Mouse (Mus musculus) CH12.LX (cell line): ENCODE measurements at regions not wholly inside any gene's neighbourhood (a gene's known extent, or its start where the extent isn't known, plus 50 kb on each side); places are given as distances from the start of the nearest gene placed in this dataset.

Experiments
- DNase-seq: peaks from one replicate; pipeline ENCODE4 v3.0.0-alpha.2; 2013; ENCODE audit errors: extremely low read depth
- H3K27ac ChIP-seq: 2 replicates; pipeline ENCODE4 v1.5.1; 2012; ENCODE audit warnings: low read depth, mild to moderate bottlenecking, control low read depth, moderate library complexity; ENCODE audit not compliant: insufficient read depth
- H3K27me3 ChIP-seq: replicated peaks from 2 replicates; pipeline ENCODE3; 2012; ENCODE audit warnings: inconsistent platforms
- H3K36me3 ChIP-seq, 2 experiments: replicated peaks in 1 of 2; 2 replicates each; pipeline versions ENCODE3 to v1.6.1; 2012; ENCODE audit warnings: inconsistent platforms in 1 of 2, low read length in 1 of 2, mild to moderate bottlenecking in 1 of 2, mixed read lengths in 1 of 2, moderate library complexity in 1 of 2; ENCODE audit not compliant: control insufficient read depth in 1 of 2, insufficient read depth in 1 of 2
- H3K4me1 ChIP-seq, 2 experiments: 2 replicates each; pipeline ENCODE4 v1.6.1; 2012; ENCODE audit warnings: inconsistent platforms in 1 of 2, moderate library complexity in 1 of 2; ENCODE audit not compliant: insufficient read depth in 2 of 2, control insufficient read depth in 1 of 2
- H3K4me2 ChIP-seq: 2 replicates; pipeline ENCODE4 v1.6.1; 2012; ENCODE audit warnings: low read depth, mild to moderate bottlenecking, control low read depth; ENCODE audit not compliant: poor library complexity, insufficient read depth, severe bottlenecking
- H3K4me3 ChIP-seq, 3 experiments: fragments of 150-350 bp in 1 of 3; sonication (generic) in 1 of 3; replicated peaks in 1 of 3; 2 replicates each; pipeline versions ENCODE3 to v1.5.1; 2011 to 2012; ENCODE audit warnings: low read depth in 2 of 3, low read length in 2 of 3, mild to moderate bottlenecking in 2 of 3, moderate library complexity in 2 of 3, control low read depth in 1 of 3, improper control_type of control experiment in 1 of 3, inconsistent platforms in 1 of 3, mixed read lengths in 1 of 3; ENCODE audit not compliant: poor library complexity in 1 of 3
- H3K79me2 ChIP-seq: replicated peaks from 2 replicates; pipeline ENCODE4 v1.6.1; 2012; ENCODE audit warnings: mild to moderate bottlenecking, moderate library complexity; ENCODE audit not compliant: control insufficient read depth, poor library complexity, insufficient read depth, severe bottlenecking; ENCODE audit errors: extremely low read depth
- H3K9ac ChIP-seq: 2 replicates; pipeline ENCODE4 v1.6.1; 2012; ENCODE audit warnings: low read depth, mild to moderate bottlenecking, control low read depth, moderate library complexity; ENCODE audit not compliant: insufficient read depth
- H3K9me3 ChIP-seq: replicated peaks from 2 replicates; pipeline ENCODE3; 2012; ENCODE audit warnings: low read length, inconsistent platforms, mixed read lengths
- BHLHE40 ChIP-seq: IDR thresholded peaks from 2 replicates; pipeline ENCODE4 v1.6.1; 2011; ENCODE audit warnings: mild to moderate bottlenecking, low read depth, low read length, improper control_type of control experiment
- CHD1 ChIP-seq: IDR thresholded peaks from 2 replicates; pipeline ENCODE4 v1.6.1; 2012; ENCODE audit warnings: low read depth, low read length, improper control_type of control experiment, inconsistent platforms
- CHD2 ChIP-seq: IDR thresholded peaks from 2 replicates; pipeline ENCODE4 v1.6.1; 2011; ENCODE audit warnings: low read length, improper control_type of control experiment
- CTCF ChIP-seq, 2 experiments: IDR thresholded peaks in 1 of 2; conservative IDR thresholded peaks in 1 of 2; 2 replicates each; pipeline ENCODE4 v1.5.1; 2011 to 2012; ENCODE audit warnings: low read depth in 2 of 2, low read length in 2 of 2, improper control_type of control experiment in 1 of 2, inconsistent platforms in 1 of 2, mild to moderate bottlenecking in 1 of 2, moderate library complexity in 1 of 2
- E2F4 ChIP-seq: IDR thresholded peaks from 2 replicates; pipeline ENCODE4 v1.6.1; 2011; ENCODE audit warnings: low read depth, low read length, improper control_type of control experiment; ENCODE audit not compliant: insufficient replicate concordance
- EP300 ChIP-seq: IDR thresholded peaks from 2 replicates; pipeline ENCODE4 v1.6.1; 2011; ENCODE audit warnings: low read length, improper control_type of control experiment
- ETS1 ChIP-seq: conservative IDR thresholded peaks from 2 replicates; pipeline ENCODE4 v1.6.1; 2012; ENCODE audit warnings: low read depth, mild to moderate bottlenecking, inconsistent platforms, low read length, improper control_type of control experiment, moderate library complexity
- GABPA ChIP-seq: IDR thresholded peaks from 2 replicates; pipeline ENCODE4 v1.6.1; 2012; ENCODE audit warnings: low read depth, low read length, improper control_type of control experiment, inconsistent platforms; ENCODE audit not compliant: insufficient replicate concordance
- HCFC1 ChIP-seq: IDR thresholded peaks from 2 replicates; pipeline ENCODE4 v1.6.1; 2012; ENCODE audit warnings: low read depth, mild to moderate bottlenecking, inconsistent platforms, low read length, improper control_type of control experiment
- IRF4 ChIP-seq: IDR thresholded peaks from 2 replicates; pipeline ENCODE4 v1.6.1; 2014; ENCODE audit warnings: low read depth, mild to moderate bottlenecking, inconsistent platforms, low read length, improper control_type of control experiment
- JUN ChIP-seq: IDR thresholded peaks from 2 replicates; pipeline ENCODE4 v1.6.1; 2011; ENCODE audit warnings: low read depth, mild to moderate bottlenecking, low read length, improper control_type of control experiment, moderate library complexity; ENCODE audit not compliant: insufficient read depth
- JUND ChIP-seq: conservative IDR thresholded peaks from 2 replicates; pipeline ENCODE4 v1.6.1; 2011; ENCODE audit warnings: low read depth, low read length, improper control_type of control experiment
- KAT2A ChIP-seq: IDR thresholded peaks from 2 replicates; pipeline ENCODE4 v1.6.1; 2012; ENCODE audit warnings: low read length, improper control_type of control experiment, inconsistent platforms; ENCODE audit not compliant: insufficient replicate concordance
- MAFK ChIP-seq: IDR thresholded peaks from 2 replicates; pipeline ENCODE4 v1.6.1; 2011; ENCODE audit warnings: low read length, improper control_type of control experiment; ENCODE audit not compliant: insufficient replicate concordance
- MAX ChIP-seq: IDR thresholded peaks from 2 replicates; pipeline ENCODE4 v1.6.1; 2011; ENCODE audit warnings: low read length, improper control_type of control experiment
- MAZ ChIP-seq: IDR thresholded peaks from 2 replicates; pipeline ENCODE4 v1.6.1; 2012; ENCODE audit warnings: low read depth, mild to moderate bottlenecking, inconsistent platforms, low read length, improper control_type of control experiment, moderate library complexity
- MEF2A ChIP-seq: IDR thresholded peaks from 2 replicates; pipeline ENCODE4 v1.6.1; 2014; ENCODE audit warnings: low read depth, mild to moderate bottlenecking, inconsistent platforms, low read length, improper control_type of control experiment, borderline replicate concordance
- MYC ChIP-seq: IDR thresholded peaks from 2 replicates; pipeline ENCODE4 v1.6.1; 2011; ENCODE audit warnings: low read depth, mild to moderate bottlenecking, improper control_type of control experiment, low read length
- NELFE ChIP-seq: IDR thresholded peaks from 2 replicates; pipeline ENCODE4 v1.6.1; 2011; ENCODE audit warnings: low read depth, low read length, improper control_type of control experiment
- NRF1 ChIP-seq: IDR thresholded peaks from 2 replicates; pipeline ENCODE4 v1.6.1; 2014; ENCODE audit warnings: low read depth, mild to moderate bottlenecking, inconsistent platforms, low read length, improper control_type of control experiment, moderate library complexity
- POLR2A ChIP-seq: IDR thresholded peaks from 2 replicates; pipeline ENCODE4 v1.6.1; 2011; ENCODE audit warnings: low read depth, mild to moderate bottlenecking, improper control_type of control experiment, low read length
- POLR2AphosphoS2 ChIP-seq: IDR thresholded peaks from 2 replicates; pipeline ENCODE4 v1.6.1; 2011; ENCODE audit warnings: low read depth, low read length, improper control_type of control experiment
- RAD21 ChIP-seq: IDR thresholded peaks from 2 replicates; pipeline ENCODE4 v1.6.1; 2011; ENCODE audit warnings: low read depth, mild to moderate bottlenecking, low read length, improper control_type of control experiment, moderate library complexity
- RCOR1 ChIP-seq: conservative IDR thresholded peaks from 2 replicates; pipeline ENCODE4 v1.6.1; 2012; ENCODE audit warnings: low read depth, mild to moderate bottlenecking, inconsistent platforms, low read length, improper control_type of control experiment
- SIN3A ChIP-seq: IDR thresholded peaks from 2 replicates; pipeline ENCODE4 v1.6.1; 2012; ENCODE audit warnings: low read length, improper control_type of control experiment, inconsistent platforms
- TBP ChIP-seq: conservative IDR thresholded peaks from 2 replicates; pipeline ENCODE4 v1.6.1; 2011; ENCODE audit warnings: low read depth, low read length, improper control_type of control experiment
- TCF12 ChIP-seq: IDR thresholded peaks from 2 replicates; pipeline ENCODE4 v1.6.1; 2014; ENCODE audit warnings: low read depth, mild to moderate bottlenecking, inconsistent platforms, low read length, improper control_type of control experiment
- UBTF ChIP-seq: IDR thresholded peaks from 2 replicates; pipeline ENCODE4 v1.6.1; 2012; ENCODE audit warnings: low read depth, mild to moderate bottlenecking, inconsistent platforms, low read length, improper control_type of control experiment, moderate library complexity
- USF1 ChIP-seq: IDR thresholded peaks from 2 replicates; pipeline ENCODE4 v1.6.1; 2014; ENCODE audit warnings: low read depth, mild to moderate bottlenecking, inconsistent platforms, low read length, improper control_type of control experiment
- USF2 ChIP-seq: conservative IDR thresholded peaks from 2 replicates; pipeline ENCODE4 v1.6.1; 2011; ENCODE audit warnings: low read depth, low read length, improper control_type of control experiment
- ZMIZ1 ChIP-seq: IDR thresholded peaks from 2 replicates; pipeline ENCODE4 v1.6.1; 2012; ENCODE audit warnings: low read depth, mild to moderate bottlenecking, inconsistent platforms, low read length, improper control_type of control experiment
- dilution Hi-C: fragments of 300-500 bp; cut with MboI; formaldehyde crosslinking; loops from 2 replicates; pipeline ENCODE4 v1.14.3; 2020; ENCODE audit warnings: low sequenced_read_pairs; ENCODE audit not compliant: extremely low pct_unique_long_range_greater_than_20kb, extremely low pct_ligation_motif_present
- in situ Hi-C: fragments of 300-500 bp; cut with MboI; formaldehyde crosslinking; loops from 3 replicates; pipeline ENCODE4 v1.14.3; 2019; ENCODE audit warnings: low sequenced_read_pairs, low pct_ligation_motif_present, low pct_unique_long_range_greater_than_20kb, mixed read lengths

DNA sequence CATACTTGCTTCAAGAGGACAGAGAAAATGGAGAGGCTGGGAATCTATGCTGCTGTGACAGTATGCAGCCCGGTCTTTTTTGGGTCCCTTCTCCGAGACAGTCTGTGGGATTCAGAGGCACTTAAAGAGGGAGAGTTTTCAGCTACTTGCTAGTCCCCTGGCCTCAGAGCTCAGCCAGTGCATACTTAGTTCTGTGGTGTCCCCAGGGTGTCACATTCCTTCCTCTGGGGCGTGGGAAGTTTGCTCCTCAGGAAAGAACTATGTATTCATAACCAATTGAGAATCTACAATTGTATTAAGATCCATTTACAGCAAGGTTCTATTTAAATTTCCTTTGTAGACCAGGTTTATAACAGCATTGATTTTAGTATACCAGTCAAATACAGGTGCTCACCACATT is 1328.1 kb upstream of the Zeb2 start:
- no peak overlapping the region for H3K27ac ChIP-seq
- no peak overlapping the region for H3K9ac ChIP-seq
- no peaks in the 10 kb centered on the region for H3K27me3 ChIP-seq
- H3K79me2 ChIP-seq, result no peaks in the 10 kb centered on the region
- H3K4me1 ChIP-seq, result peaks cover 5 to 38% of the 10 kb centered on the region in 2 experiments; a peak in 3 of 4 replicates
- H3K4me3 ChIP-seq, result no peak overlapping the region
- no peaks in the 10 kb centered on the region for H3K9me3 ChIP-seq
- no peaks in the 10 kb centered on the region for H3K36me3 ChIP-seq
- no peak for TF ChIP-seq JUN
- TF ChIP-seq HCFC1, result no peak
- TF ChIP-seq ETS1, result no peak
- no peak for TF ChIP-seq USF2
- TF ChIP-seq NRF1, result no peak
- no peak for TF ChIP-seq E2F4
- TF ChIP-seq MYC, result no peak
- TF ChIP-seq MAX, result no peak
- TF ChIP-seq CTCF (conservative IDR thresholded peaks at IDR 0.05 in 1 of 2, IDR thresholded peaks at IDR 0.05 in 1 of 2; ENCODE audit: low read depth in 2 of 2, low read length in 2 of 2), result no peak
- no peak for TF ChIP-seq SIN3A
- no peak for TF ChIP-seq BHLHE40
- no peak for TF ChIP-seq MEF2A
- TF ChIP-seq TBP, result no peak
- TF ChIP-seq ZMIZ1, result no peak
- TF ChIP-seq MAFK, result no peak
- TF ChIP-seq NELFE, result no peak
- no peak for TF ChIP-seq GABPA
- TF ChIP-seq POLR2A, result no peak
- no peak for TF ChIP-seq POLR2AphosphoS2
- in situ Hi-C loops, result loop anchor here (25.0 kb wide), 1 partner anchor 1333 kb away; the partner anchor contains the start of gene Zeb2
- DNase-seq, result no peak
- dilution Hi-C loops, result no loop called here
- H3K4me2 ChIP-seq, result no peak overlapping the region

DNA sequence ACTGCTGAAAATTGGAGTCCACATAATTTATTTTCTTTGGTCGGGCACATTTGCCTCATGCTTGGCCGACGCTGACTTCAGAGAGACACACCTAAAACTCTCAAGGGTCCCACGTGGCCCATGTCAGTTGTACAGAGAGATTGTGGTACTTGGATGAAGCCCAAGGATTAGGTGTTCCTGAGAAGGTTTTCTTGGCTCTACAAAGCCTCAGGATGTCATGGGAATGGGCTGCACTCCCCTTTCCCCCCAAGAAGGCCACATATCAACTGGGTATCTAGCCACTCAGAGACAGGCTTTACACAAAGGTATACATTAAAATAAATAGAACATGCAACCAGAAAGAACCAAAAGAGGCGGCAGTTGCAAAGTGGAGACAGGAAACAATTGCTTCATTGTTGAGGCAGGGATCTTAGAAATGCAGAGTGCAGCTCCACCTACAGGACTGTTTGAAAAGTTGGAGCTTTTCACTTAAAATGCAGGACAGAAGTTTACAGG is 1326.5 kb upstream of the Zeb2 start:
- Histone ChIP-seq H3K4me2 (no peak overlapping the region), H3K4me3 (no peak overlapping the region), H3K9me3 (no peaks in the 10 kb centered on the region), H3K27me3 (no peaks in the 10 kb centered on the region), H3K79me2 (no peaks in the 10 kb centered on the region), H3K27ac (peak overlapping the region; percentile 86), H3K9ac (peak overlapping the region; percentile 29), H3K36me3 (no peaks in the 10 kb centered on the region), H3K4me1 (peaks cover 5 to 45% of the 10 kb centered on the region in 2 experiments; a peak in 3 of 4 replicates)
- dilution Hi-C loops (no loop called here), in situ Hi-C loops (loop anchor here (25.0 kb wide), 1 partner anchor 1331 kb away; the partner anchor contains the start of gene Zeb2)
- peak; percentile 80 for DNase-seq
- TF ChIP-seq USF2 (peak; percentile 51; the same call in 1 of the 2 replicates), MYC (peak; percentile 69), E2F4 (no peak), MEF2A (peak; percentile 50; the same call in 1 of the 2 replicates), RCOR1 (no peak), MAZ (no peak), POLR2A (no peak), USF1 (peak; percentile 36), EP300 (no peak), CHD1 (no peak), TBP (no peak), RAD21 (peak; percentile 98), UBTF (no peak), TCF12 (0 out of 2 replicates have a peak, but pooled peaks have one; percentile 9), NRF1 (no peak), GABPA (no peak), JUND (peak; percentile 50; the same call in 1 of the 2 replicates), IRF4 (peak; percentile 24; the same call in 1 of the 2 replicates), ZMIZ1 (no peak), BHLHE40 (no peak), CHD2 (no peak), ETS1 (no peak), KAT2A (no peak)
